Mouse (Mus musculus) gastrocnemius, adult 18-20 months (tissue): ENCODE results near the gene Wnt11. TPM values are rescaled to one million over a fixed set of nuclear protein-coding genes. Genes with fewer than 3 reads are reported as not detected.

ENCODE experiments used
- DNase-seq: peaks from one replicate; pipeline ENCODE4 v3.0.0; 2021; ENCODE audit warnings: low spot score
- total RNA-seq, 2 experiments: library from RNA; stranded (reverse); gene quantifications; 2 replicates each; pipeline ENCODE4 v1.2.3; 2021

Wnt11 gene
- total RNA-seq, 2 experiments from 2014 or later = 6.5 to 6.8 TPM

DNA sequence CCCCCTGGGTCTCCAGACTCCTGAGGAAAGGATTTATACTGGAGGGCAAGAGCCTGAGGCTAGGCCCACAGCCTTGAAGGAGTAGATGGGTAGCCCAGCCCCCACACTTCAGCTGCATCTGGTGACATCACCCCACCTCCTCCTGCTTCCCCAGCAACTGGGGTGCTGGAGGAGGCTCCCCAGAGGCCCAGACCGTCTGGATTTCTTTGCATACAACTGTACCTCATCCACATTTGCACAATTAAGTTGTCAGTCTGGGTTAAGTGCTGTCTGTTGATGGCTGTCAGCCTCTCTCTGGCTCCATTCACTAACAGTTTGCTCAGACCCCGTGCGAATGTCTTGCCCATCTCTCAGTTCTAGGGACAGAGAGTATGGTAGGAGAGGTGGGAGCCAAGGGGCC is 6.9 kb upstream of the Wnt11 start:
- DNase-seq = no peak

DNA sequence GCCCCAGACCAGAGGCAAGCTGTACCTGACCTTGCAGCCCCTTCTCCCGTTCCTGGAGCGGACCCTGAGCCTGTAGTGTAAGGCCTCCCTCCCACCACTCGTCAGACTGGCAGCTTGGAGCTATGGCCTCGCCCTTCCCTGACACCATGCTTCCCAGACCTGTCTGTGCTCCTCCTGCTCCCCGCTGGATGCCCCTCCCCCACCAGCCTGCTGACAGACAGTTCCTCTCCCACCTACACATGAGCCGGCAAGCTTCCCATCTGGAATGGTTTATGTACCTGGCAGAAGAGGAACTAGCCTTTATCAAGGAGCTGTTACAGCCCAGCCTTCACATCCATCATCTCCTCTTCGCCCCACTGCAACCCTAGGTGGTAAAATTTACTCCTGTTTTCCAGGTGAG is 6.0 kb upstream of the Wnt11 start:
- no peak for DNase-seq

DNA sequence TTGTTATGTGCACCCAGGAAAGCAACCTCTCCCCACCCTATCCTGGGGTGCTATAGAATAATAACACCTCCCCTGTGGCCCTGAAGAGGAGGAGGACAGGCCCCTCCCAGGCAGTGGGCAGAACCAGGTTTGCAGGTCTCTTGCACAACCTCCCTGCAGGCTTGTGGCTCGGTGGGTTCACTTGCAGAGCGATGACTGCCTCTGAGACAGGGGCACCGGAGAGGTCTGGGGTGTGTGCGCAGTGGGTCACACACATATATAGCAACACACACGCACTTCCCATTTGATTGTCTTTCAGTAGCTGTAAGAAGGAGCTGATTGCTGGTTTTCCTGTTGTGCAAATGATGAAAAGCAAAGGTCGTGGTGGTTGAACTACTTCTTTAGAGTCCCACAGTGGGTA is 3.6 kb upstream of the Wnt11 start:
- no peak for DNase-seq

DNA sequence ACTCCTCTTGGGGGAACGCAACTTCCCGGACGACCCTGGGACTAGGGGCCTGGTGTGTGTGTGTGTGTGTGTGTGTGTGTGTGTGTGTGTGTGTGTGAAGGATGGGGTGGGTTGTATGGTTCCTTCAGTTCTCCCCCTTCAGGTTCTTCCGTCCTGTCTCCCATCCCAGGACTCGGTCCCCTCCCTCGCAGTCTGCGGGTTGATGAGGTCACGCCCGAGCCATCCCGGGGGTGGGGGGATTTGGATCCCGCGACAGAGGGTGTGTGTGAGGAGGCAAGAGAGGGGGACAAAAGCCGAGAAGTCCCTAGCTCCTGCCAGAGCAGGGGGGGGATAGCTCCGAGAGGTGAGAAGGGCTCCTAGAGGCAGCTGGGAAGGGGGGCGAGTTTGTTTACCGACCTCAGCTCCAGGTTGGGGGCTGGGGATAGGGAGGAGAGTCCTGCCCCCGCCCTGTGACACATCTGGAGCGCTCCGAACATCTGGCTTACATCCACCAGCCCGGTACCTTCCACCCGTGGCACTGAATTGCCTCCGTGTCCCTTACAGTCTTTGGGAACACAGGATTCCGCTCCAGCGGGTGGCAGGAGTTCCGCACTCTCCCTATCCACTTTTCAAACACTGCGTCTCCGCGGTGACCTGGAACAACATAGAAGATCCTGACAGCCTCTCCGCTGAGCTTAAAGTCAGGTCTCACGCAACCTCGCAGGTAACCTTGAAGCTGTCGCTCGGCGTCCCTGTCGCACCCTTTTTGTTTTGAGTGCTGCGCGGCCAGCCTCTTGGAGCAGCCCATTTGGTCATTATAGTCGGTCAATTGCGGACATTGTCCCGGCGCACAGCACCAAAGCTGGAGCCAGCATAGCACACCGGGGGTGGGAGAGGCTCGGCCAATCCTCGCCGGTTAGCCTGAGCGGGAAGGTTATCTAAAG is 868 bp downstream of the Wnt11 start:
- peak; percentile 36 for DNase-seq

DNA sequence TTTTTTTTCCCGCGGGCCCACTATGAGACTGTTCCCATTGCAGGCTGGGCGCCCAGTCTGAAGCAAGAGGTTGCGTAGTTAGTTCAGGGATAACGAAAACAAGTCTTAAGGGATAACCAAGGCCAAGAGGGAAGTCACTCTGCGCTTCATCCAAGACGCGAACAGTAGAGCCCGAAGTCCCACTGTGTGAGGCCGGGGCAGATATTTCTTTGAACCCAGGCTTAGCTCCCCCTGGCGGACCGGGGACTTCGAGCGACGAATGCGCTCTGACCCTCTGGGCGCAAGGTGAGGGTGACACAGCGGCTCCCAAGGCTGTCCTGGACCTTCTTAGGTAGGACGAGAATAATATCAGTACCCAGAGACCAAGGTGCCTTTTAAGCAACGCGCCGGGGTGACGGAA is 1.7 kb downstream of the Wnt11 start:
- peak; percentile 87 for DNase-seq

DNA sequence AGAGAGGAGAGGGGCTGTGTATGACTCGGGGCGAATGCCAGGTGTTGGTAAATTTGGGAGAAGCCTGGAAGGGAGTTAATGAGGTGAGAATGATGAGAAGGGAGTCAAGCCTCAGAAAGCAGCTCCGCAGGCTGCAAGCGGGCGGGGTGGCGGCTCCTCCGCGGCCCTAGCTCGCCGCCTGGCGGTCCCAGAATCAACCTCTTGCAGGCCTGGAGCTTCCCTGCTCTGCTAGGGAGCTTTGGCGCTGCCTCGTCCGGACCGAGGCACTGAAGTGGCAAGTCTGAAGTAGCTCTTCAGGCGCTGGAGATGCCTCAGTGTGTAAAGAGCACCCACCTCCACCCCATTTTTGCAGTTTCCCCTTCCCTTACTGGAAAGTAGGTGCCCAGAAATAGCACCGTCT is 3.0 kb downstream of the Wnt11 start:
- DNase-seq = peak; percentile 84

DNA sequence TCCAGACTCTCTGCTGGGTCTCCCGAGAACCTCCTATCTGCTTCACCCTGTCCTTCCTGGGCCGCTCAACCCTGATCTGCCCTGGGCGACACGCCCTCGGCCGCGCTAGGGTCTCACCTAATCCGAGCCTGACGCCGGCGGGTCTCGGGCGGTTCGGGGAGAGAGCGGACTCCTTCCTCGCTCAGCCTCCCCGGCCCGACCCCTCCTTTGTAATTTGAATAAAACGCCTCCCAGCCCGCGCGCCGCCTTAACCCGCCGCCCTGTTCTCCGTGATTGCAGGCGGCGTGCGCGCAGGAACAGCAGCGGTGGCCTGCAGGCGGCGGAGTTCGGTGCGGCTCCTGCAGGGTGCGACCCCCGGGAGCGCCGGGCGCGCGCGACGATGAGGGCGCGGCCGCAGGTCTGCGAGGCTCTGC is 3.8 kb downstream of the Wnt11 start:
- DNase-seq = peak; percentile 50

DNA sequence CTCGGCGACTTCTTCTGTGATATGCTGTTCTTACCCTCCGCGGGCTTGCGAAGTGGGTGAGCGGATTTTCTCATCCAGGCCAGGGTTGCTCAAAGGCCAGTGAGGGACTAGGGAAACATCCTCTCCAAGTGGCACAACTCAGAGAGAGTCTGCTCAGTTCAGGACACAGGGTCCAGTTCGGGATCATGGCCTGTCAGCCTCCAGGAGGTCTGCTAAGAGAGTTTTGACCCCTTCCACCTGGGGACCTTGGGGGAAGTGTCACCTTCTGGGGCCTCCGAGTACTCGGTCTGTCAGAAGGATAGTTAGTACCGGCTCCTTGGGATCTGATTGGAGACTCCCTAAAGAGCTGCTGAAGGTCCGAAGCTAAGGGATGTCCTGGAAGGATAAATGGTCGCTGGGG is 4.4 kb downstream of the Wnt11 start:
- DNase-seq = no peak

DNA sequence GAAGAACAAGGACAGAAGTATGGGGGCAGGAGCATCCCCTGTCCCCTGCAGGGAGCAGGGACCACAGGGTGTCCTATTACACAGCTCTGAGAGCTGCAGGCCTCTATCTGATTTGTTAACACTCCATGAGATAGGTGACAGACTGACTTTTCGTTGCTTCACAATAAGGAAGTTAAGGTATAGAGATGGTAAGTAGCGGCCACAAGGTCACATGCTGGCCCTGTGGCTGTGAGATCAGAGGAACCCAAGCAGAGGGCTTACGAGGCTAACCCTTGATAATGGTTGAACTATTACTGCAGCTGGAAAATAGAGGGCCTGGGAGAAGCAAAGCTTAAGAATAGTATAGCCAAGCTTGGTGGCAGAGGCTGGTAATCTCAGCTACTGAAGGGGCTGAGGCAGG is 5.9 kb downstream of the Wnt11 start:
- DNase-seq = no peak

DNA sequence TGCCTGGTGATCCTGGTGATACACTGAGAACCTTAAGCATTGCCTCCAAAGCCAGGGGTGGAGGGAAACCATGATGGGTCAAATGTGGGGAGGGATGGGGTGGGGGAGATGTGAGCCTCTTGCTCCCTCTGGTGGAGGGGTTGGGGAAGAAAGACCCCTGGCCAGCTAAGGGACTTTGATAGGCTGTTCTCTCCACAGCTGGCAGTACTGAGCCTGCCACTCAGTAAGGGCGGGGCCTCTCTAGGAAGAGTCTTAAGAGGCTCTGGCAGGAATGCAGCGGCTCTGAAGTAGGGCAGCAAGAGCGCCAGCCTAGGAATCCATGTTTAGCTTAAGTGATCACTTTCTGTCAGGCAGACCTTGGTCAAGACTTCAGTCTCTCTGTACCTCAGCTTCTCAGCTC is 6.9 kb downstream of the Wnt11 start:
- DNase-seq = peak; percentile 42

DNA sequence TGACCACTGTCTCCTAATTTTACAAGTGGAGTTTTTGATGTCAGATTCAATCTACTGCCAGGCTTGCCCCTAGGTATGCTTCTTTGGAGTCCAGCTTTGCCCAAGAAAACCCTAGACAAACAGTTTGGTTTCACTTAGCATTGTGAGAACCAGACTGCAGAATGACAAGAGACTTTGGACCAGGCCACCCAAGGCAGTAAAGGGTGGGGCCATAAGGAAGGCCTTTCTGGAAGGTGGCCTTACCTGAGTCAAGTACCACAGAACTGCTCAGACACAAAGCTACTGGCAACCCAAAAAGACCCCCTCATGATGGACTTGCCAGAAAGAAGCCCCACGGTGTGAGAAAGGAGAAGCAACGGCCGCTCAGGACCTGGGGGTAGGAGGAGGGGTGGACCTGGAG is 8.1 kb downstream of the Wnt11 start:
- no peak for DNase-seq

DNA sequence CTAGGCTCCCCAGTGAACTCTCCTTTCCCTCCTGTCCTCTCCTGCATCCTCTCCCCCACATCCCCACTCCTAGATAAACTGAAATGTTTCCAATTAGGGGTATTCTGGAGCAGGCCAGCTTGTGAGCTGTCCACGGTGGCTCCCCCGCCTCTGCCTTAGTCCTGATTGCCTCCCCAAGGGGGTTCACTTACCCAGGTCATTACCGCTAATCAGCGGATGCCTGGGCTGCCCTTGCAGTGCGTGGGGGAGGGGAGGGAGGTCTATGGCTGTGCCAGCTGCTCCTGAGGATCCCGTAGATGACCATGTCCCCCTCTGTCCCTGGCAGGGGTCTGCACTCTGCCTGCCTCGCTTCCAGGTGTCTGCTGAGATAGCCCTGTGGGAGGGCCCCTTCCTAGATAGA is 8.7 kb downstream of the Wnt11 start:
- no peak for DNase-seq

DNA sequence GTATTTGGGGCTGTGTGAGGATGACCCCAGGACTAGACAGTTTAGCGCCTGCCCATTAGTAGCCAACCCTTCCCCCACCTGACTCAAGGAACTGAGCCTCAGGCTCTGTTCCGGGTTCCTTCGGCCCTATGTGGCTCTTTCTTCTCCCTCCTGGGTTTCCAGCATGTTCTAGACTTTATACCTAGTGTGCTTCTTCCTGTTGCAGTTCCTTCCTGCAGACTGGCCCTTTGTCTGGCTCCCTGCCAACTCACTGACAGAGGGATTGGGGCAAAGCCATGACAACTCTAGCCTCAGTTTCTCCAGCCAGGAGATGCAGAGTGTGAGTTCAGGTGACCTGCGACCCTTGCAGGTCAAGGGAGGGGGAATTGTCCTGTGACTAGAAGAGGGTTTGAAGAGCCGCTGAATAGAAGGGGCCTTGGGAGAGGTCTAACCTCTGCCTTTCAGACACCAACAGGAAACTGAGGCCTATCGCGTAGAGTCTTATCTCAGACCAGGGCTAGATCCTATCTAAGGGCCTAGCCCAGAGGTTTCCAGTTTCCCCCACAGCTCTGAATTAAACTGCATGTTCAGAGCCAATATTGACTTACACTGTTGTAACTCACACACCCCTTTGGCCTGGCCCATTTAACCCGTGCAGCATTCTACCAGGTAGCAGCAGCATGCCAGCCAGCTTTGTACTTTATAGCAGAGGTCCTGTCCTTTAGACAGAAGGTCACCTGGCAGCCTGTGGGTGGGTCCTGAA is 14.2 kb downstream of the Wnt11 start:
- DNase-seq = no peak

DNA sequence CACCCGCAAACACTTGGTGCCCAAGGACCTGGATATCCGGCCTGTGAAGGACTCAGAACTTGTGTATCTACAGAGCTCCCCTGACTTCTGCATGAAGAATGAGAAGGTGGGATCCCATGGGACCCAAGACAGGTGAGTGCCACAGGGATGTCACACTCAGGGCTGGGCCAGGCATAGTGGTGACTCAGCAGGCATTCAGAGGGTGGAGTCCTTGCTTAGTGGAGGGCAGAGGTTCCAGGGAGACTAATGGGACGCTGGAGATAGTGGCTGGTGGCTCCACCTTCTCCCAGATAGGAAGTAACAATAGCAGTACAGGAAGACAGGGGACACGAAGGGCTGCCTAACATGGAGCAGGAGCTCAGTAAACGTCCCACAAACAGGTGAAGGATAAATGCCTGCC is 15.5 kb downstream of the Wnt11 start:
- DNase-seq = no peak

DNA sequence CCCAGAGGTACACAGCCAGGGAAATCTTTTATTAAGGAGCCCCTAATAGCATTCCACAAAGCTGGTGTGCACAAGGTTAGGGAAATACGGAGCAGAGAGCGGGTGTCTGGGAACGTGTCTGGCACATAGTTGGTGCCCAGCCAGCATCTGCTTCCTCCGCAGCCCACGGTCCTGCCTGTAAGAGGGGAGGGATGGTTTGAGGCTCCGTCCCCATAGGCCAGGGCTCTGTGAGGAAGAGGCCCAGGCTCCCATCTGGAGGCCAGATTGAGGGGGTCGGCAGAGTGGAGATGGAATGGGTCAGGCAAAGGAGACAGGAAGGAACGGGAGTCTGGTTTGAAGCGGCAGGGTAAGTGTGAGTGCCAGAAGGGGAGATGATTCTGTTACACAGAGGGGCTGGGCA is 16.3 kb downstream of the Wnt11 start:
- no peak for DNase-seq

DNA sequence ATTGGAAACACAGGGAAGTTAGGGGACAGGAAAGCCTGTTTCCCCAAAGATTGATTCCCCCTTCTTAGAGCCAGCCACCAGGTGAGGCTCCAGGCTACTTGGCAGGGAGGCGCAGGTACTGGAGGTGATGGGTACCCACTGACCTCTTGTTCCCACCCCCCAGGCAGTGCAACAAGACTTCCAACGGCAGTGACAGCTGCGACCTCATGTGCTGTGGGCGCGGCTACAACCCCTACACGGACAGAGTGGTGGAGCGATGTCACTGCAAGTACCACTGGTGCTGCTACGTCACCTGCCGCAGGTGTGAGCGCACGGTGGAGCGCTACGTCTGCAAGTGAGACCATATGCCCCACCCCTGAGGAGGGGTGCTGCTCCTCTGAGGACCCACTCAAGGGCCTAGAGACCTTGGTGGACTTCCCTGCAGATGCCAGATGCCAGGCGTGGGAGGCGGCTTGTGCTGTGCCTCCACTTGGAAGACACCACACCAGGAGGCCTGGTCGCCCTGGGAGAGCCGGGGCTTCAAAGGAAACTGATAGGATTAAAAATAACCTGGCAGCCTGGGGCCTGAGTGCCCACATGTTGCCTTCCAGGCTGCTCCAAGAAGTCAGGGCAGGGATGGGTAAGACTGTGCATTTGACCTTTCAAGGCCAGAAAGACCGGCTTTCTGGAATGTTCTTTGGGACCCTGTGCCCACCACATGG is 18.2 kb downstream of the Wnt11 start:
- peak; percentile 72 for DNase-seq

DNA sequence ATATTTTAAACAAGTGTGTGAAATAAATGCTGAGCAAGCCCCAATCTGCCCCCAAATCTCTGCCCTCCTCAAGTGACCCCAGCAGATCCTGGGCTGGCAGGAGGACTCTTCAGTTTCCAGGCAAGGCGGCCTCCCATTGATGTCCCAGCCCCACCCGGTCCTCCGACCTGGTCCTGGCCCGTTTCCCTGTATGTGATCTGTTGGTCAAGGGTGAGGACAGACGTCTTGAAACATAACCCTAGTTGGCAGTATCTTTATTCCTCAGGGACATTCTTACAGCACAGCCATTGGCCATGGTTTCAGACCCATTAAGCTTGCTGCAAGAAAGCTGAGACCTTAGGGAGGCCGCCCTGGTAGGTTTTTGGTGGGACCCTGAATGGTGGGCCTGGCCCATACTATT is 18.9 kb downstream of the Wnt11 start:
- peak; percentile 92 for DNase-seq

DNA sequence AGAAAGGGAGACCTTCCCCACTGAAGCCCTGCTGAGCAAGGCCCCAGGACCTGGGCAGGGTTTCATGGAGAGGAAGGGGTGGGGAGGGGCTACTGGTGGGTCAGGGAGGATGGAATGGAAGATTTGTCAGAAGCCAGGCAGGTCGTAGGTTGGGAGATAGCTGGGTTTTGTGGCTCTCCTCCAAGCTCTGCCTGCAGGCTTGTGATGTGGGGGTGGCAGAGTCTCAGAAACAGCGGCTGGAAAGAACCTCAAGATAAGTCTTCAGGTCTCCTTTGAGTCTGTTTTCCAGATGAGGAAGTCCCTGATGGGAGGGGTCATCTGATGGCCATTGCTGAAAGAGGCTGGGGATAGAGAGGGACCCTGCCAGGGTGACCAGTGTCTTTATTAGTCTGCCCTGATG is 20.5 kb downstream of the Wnt11 start:
- DNase-seq = no peak

DNA sequence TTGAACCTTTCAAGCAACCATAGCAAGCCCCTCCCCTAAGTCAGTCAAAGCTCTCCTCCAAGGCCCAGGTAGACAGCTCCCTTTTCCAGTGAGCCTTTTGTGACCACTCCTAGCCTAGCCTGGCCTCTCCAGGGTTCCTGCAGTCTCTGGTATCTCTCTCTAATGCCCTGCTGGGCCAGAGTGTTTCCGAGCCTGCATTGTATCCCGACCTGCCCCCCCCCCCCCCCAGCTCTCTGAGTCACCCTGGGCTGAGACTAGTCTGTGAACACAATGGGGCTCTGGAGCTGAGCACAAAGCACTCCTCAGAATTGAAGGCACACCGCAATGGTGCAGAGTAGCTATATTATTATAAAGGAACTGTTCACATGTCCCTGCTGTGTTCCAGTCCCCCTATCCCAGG is 21.2 kb downstream of the Wnt11 start:
- no peak for DNase-seq

DNA sequence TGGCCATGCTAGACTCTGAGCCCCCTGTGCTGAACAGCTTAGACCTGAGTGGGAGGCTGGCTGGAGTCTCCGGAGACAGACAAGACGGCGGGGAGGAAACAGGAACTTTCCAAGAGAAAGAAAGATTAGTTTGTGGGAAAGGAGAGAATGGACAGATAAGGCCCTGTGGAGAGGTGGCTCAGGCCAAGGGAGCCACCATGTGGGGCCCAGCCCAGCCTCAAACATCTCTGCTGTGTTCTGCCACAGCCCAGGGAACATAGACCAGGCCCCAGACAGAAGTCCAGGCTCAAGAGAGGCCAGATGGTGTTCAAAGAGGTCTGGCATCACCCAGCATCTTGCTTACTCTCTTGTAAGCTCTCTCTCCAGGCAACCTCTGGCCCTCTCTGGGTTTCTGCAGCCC is 22.2 kb downstream of the Wnt11 start:
- DNase-seq = no peak

DNA sequence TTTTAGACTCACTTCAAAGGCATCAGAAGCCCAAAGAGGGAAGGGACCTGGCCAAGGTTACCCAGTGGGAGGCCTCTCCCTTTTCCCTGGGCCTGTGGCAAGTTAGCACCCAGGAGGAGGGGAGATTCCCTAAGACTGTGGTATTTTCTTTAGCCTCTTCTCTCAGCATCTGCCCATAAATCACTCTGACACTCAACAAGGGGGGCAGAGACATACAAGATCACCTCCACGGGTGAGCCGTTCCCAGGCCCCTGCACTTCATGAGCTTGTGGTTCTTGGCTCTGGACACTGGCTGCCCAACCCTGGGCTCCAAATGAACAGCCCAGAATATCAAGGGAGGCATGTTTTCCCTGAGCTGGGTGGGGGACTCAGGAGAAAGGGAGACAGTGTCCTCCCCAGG is 26.1 kb downstream of the Wnt11 start:
- no peak for DNase-seq

DNA sequence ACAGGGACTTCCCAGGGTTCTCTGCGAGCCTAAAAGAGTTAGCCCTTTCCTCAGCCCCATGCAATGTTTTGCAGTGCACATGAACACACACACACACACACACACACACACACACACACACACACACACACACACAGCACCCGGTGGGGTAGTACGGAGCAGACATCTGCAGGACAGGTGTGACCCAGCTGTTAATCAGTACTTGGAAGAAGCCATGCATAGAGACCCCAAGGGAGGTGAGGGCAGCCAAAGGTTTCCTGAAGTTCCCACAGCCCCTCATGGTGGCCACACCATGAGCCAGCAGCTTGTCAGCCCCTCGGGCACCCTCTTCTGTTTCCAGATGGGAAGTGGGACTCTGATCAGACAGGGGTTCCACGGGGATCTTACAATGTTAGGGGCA is 28.1 kb downstream of the Wnt11 start:
- DNase-seq = no peak
